Mouse (Mus musculus): Measurements from ENCODE around the gene Ift22. TPM values are rescaled to one million over a fixed set of nuclear protein-coding genes. Genes with fewer than 3 reads are reported as not detected.

Gene Ift22
- polyA plus RNA-seq, 1 experiment = 19.6 TPM

- Histone ChIP-seq H3K27me3 (ENCODE audit: control insufficient read depth, insufficient read depth, insufficient read length) (no peaks in the 10 kb centered on the region), H3K4me2 (ENCODE audit: low read depth) (no peak overlapping the region), H3ac (ENCODE audit: control insufficient read depth, insufficient read length) (no peak overlapping the region), H3K79me2 (ENCODE audit: control insufficient read depth, insufficient read depth) (no peaks in the 10 kb centered on the region), H3K4me3 (no peak overlapping the region), H3K36me3 (ENCODE audit: control insufficient read depth, insufficient read depth) (no peaks in the 10 kb centered on the region)
- TF ChIP-seq REST (IDR thresholded peaks at IDR 0.05; ENCODE audit: insufficient read depth, insufficient read length) (no peak), CEBPB (IDR thresholded peaks at IDR 0.05; ENCODE audit: insufficient read depth, poor library complexity, severe bottlenecking) (no peak), TCF12 (IDR thresholded peaks at IDR 0.05; ENCODE audit: insufficient read depth, poor library complexity, severe bottlenecking) (no peak), MAX (IDR thresholded peaks at IDR 0.05; ENCODE audit: low read depth) (no peak), POLR2A (IDR thresholded peaks at IDR 0.05; ENCODE audit: insufficient read length, low read depth) (no peak), POLR2AphosphoS2 (IDR thresholded peaks at IDR 0.05; ENCODE audit: insufficient read length, low read depth) (no peak), MYOG (IDR thresholded peaks at IDR 0.05; ENCODE audit: control insufficient read depth in 1 of 3, insufficient read depth in 1 of 3, insufficient read length in 2 of 3, low read depth in 2 of 3) (no peak), MYOD1 (IDR thresholded peaks at IDR 0.05; ENCODE audit: control insufficient read depth in 1 of 3, insufficient read length in 2 of 3, low read depth in 2 of 3) (no peak), E2F4 (IDR thresholded peaks at IDR 0.05; ENCODE audit: insufficient read depth) (no peak), SRF (IDR thresholded peaks at IDR 0.05; ENCODE audit: control insufficient read depth, insufficient read length, low read depth) (no peak), TCF3 (IDR thresholded peaks at IDR 0.05; ENCODE audit: insufficient read length, low read depth) (no peak), USF1 (IDR thresholded peaks at IDR 0.05; ENCODE audit: low read depth) (no peak)
Observed at GRCm38 (mm10) chr5:136874271-136874670, 33.7 kb upstream of the Ift22 start.

- H3K4me2 ChIP-seq (ENCODE audit: low read depth) = no peak overlapping the region
- TF ChIP-seq MYOG (IDR thresholded peaks at IDR 0.05; ENCODE audit: control insufficient read depth in 1 of 3, insufficient read depth in 1 of 3, insufficient read length in 2 of 3, low read depth in 2 of 3) = no peak
- TF ChIP-seq SRF (IDR thresholded peaks at IDR 0.05; ENCODE audit: control insufficient read depth, insufficient read length, low read depth) = no peak
- TF ChIP-seq MAX (IDR thresholded peaks at IDR 0.05; ENCODE audit: low read depth) = no peak
- no peak for TF ChIP-seq CEBPB (IDR thresholded peaks at IDR 0.05; ENCODE audit: insufficient read depth, poor library complexity, severe bottlenecking)
- no peak for TF ChIP-seq USF1 (IDR thresholded peaks at IDR 0.05; ENCODE audit: low read depth)
- TF ChIP-seq TCF3 (IDR thresholded peaks at IDR 0.05; ENCODE audit: insufficient read length, low read depth) = no peak
- no peak for TF ChIP-seq TCF12 (IDR thresholded peaks at IDR 0.05; ENCODE audit: insufficient read depth, poor library complexity, severe bottlenecking)
- TF ChIP-seq POLR2A (IDR thresholded peaks at IDR 0.05; ENCODE audit: insufficient read length, low read depth) = no peak
- TF ChIP-seq E2F4 (IDR thresholded peaks at IDR 0.05; ENCODE audit: insufficient read depth) = no peak
- TF ChIP-seq MYOD1 (IDR thresholded peaks at IDR 0.05; ENCODE audit: control insufficient read depth in 1 of 3, insufficient read length in 2 of 3, low read depth in 2 of 3) = no peak
- TF ChIP-seq REST (IDR thresholded peaks at IDR 0.05; ENCODE audit: insufficient read depth, insufficient read length) = no peak
- no peak for TF ChIP-seq POLR2AphosphoS2 (IDR thresholded peaks at IDR 0.05; ENCODE audit: insufficient read length, low read depth)
- H3K4me3 ChIP-seq = no peak overlapping the region
- H3ac ChIP-seq (ENCODE audit: control insufficient read depth, insufficient read length) = no peak overlapping the region
- peaks cover 9% of the 10 kb centered on the region for H3K27me3 ChIP-seq (ENCODE audit: control insufficient read depth, insufficient read depth, insufficient read length)
- no peaks in the 10 kb centered on the region for H3K36me3 ChIP-seq (ENCODE audit: control insufficient read depth, insufficient read depth)
- H3K79me2 ChIP-seq (ENCODE audit: control insufficient read depth, insufficient read depth) = no peaks in the 10 kb centered on the region
Observed at GRCm38 (mm10) chr5:136880101-136880500, 27.8 kb upstream of the Ift22 start.

- peaks cover 9% of the 10 kb centered on the region for H3K27me3 ChIP-seq (ENCODE audit: control insufficient read depth, insufficient read depth, insufficient read length)
- TF ChIP-seq POLR2AphosphoS2 (IDR thresholded peaks at IDR 0.05; ENCODE audit: insufficient read length, low read depth) (no peak), SRF (IDR thresholded peaks at IDR 0.05; ENCODE audit: control insufficient read depth, insufficient read length, low read depth) (no peak)
- H3K4me3 ChIP-seq = no peak overlapping the region
- H3ac ChIP-seq (ENCODE audit: control insufficient read depth, insufficient read length) = no peak overlapping the region
- H3K36me3 ChIP-seq (ENCODE audit: control insufficient read depth, insufficient read depth) = no peaks in the 10 kb centered on the region
- H3K79me2 ChIP-seq (ENCODE audit: control insufficient read depth, insufficient read depth) = no peaks in the 10 kb centered on the region
- no peak overlapping the region for H3K4me2 ChIP-seq (ENCODE audit: low read depth)
Observed at GRCm38 (mm10) chr5:136881380-136882009, 26.5 kb upstream of the Ift22 start.

GRCm38 (mm10) chr5:136882055-136882787 lies 25.7 kb upstream of the Ift22 start:
- no peak for TF ChIP-seq TCF3 (IDR thresholded peaks at IDR 0.05; ENCODE audit: insufficient read length, low read depth)
- no peak for TF ChIP-seq TCF12 (IDR thresholded peaks at IDR 0.05; ENCODE audit: insufficient read depth, poor library complexity, severe bottlenecking)
- TF ChIP-seq REST (IDR thresholded peaks at IDR 0.05; ENCODE audit: insufficient read depth, insufficient read length) = no peak
- no peak for TF ChIP-seq MAX (IDR thresholded peaks at IDR 0.05; ENCODE audit: low read depth)
- no peak for TF ChIP-seq E2F4 (IDR thresholded peaks at IDR 0.05; ENCODE audit: insufficient read depth)
- no peak for TF ChIP-seq CEBPB (IDR thresholded peaks at IDR 0.05; ENCODE audit: insufficient read depth, poor library complexity, severe bottlenecking)
- TF ChIP-seq MYOG (IDR thresholded peaks at IDR 0.05; ENCODE audit: control insufficient read depth in 1 of 3, insufficient read depth in 1 of 3, insufficient read length in 2 of 3, low read depth in 2 of 3) = no peak
- TF ChIP-seq POLR2AphosphoS2 (IDR thresholded peaks at IDR 0.05; ENCODE audit: insufficient read length, low read depth) = no peak
- Histone ChIP-seq H3K4me3 (no peak overlapping the region), H3K79me2 (ENCODE audit: control insufficient read depth, insufficient read depth) (no peaks in the 10 kb centered on the region), H3ac (ENCODE audit: control insufficient read depth, insufficient read length) (no peak overlapping the region), H3K27me3 (ENCODE audit: control insufficient read depth, insufficient read depth, insufficient read length) (peaks cover 9% of the 10 kb centered on the region), H3K36me3 (ENCODE audit: control insufficient read depth, insufficient read depth) (no peaks in the 10 kb centered on the region), H3K4me2 (ENCODE audit: low read depth) (peak overlapping the region; percentile 5)
